Mouse (Mus musculus) retina, embryonic 14.5 days (tissue): ENCODE measurements around the gene Hsph1.

Source experiments
- DNase-seq: peaks from one replicate; pipeline ENCODE4 v3.0.0-alpha.2; 2015; ENCODE audit warnings: low spot score

The Hsph1 gene

DNA sequence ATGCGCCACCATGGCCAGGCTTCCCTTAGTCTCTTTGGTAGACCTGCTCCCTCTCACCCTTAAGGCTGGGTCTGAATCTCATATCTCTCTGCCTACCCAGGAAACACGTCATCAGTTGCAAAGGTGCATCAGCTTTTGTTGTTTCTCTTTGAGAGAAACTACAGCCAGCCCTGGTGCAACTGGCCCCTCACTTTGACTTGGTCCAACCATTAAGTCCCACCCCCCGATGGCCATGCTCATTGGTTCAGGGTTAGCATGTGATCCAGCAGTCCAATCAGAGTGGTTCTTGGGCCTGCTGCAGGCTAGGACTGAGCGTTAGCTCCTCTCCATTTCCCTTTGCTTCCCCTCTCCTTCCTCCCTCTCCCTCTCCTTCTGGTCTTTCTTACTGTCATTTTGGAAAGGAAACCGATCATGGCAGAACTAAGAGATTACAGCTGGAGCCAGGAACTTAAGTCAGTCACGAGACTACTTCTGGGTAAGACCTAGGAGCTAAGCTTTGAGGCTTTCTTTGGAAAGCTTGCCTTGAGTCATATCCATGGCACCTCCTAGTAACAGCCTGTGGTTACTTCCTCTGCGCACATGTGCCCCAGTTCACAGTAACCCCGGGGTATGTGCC is 5.2 kb upstream of the Hsph1 start:
- DNase-seq, result no peak

DNA sequence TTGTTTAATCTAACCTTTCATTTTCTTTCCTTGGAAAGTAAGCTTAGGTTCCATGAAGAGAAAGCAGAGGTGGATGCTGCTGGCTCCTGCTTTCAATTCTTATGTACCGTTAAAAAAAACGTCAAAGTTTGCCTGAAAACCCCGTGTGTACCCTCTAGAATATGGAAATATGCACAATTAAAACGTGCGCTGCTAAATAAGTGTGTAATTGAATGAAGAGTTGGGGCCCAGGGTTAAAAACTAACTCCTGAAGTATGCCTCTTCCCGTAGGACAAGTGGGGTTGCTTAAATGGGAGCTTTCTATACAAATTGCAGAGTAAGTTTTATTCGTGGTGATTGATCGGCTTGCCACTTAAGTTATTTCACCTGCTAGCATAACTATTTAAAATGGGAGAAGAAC is 1.1 kb upstream of the Hsph1 start:
- DNase-seq, result no peak

DNA sequence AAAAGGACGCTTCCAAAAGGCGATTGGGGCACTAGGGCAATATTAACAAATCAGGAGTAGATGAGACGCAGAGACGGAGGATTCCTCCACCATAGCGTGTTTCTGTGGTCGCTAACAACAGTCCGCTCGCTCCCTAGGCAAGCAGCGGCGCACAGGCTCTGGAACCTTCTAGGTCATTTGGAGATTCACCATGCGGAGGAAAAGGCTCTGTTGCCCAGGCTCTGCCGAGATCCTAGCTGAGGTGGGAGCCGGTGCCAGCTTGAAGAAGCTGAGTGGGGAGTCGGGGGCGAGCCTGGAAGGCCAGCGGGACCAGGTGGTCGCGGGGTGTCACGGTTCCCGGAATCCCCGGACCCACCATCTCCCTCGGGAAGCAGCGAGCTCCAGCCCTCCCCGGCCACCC is 620 bp downstream of the Hsph1 start:
- peak; percentile 46 for DNase-seq

DNA sequence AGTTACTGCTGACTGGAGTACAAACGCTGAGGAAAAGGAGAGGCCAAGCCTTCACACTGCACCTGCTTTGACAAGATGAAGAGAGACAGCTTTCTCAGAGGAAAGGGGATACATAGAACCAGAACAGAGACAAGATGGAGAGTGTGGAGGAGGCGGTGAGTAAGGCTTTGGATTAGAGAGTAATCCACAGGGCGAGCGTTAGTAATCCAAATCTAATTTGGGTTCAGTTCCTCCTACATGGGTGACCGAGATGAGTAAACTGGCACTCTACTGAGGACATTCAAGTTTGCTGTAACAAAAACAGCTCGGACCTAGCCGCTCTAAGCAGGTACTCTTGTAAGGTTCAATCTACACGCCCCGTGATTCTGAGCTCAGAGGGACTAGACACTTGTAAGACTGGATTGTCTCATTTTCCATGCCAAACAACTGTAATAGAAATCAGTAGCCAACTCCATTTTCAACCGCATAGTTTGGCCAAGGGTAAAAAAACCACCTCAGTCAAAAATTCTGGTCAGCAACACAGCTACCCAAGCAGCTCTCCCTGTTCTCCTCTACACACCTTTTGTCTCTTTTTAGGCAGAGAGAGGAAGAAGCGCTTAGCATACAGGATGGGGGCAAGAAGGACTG is 1.7 kb downstream of the Hsph1 start:
- no peak for DNase-seq

DNA sequence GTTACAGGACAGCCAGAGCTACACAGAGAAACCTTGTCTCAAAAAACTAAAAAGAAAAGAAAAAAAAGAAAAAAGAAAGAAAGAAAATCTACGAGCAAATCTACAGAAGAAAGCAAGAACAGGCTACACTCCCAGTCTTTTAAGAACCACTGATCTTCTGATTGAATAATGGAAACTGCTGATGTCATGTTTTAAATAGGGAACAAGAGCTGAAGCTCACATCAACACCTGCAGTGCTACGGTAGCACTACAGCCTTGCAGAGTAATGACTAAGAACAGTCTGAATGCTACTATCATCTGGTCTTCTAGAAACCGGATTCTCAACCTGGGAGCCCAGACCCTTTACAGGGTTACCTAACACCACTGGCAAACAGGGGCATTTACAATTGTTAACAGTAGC is 10.6 kb downstream of the Hsph1 start:
- no peak for DNase-seq

DNA sequence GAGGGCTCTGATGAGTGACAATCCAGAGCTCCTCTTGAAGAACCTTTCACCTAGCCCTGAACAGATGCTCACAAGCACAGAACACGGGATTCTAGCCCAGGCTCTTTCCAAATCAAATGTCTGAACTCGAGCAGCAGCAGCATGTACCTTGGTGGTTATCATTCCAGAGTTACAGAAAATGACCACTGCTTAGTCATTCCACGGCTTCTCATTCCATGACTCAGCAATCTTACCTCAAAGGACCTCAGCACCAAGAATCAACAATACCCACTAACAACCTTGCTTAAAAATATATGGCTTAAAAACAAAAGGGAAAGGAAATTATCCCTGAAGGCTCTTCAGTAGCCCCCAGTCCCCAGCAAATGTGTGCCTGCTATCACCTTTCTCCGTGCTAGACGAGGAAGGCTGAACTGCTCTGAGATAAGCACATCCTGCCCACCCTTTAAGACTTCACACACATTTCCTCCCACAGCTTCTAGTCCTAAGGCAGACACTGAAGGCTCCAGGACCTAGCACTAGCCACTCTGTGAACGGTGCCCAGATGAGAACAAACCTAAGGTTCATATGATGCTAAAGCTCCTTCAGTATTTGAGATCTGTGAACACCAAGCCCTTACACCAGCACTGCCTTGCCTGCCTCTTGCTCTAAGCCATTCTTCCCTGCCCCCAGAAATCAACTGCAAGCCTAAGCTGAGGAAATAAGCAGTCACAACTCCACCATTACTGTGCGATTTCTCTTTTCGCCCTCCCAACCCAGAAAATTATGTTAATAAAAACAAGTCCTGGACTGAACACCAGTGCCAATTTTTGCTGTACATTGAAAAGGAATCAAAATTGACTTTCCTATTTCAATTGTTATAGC is 12.1 kb downstream of the Hsph1 start:
- DNase-seq, result no peak

DNA sequence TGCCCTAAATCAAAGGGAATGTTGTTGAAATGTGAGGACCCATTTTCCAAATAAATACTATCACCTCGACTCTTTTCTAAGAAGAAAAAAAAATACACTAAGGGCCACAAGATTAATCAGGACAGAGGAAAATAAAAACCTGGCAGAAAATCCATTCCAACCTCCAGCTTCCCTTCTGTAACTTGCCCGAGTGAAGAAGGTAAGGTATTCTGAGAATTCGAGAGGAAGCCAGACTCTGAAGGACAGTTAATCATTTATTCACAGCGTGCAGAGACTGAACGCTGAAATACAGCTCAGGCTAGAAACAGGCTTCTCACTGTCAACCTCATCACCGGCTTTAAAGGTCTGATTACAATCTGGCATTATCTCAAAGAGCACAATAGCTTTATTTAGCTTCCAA is 13.5 kb downstream of the Hsph1 start:
- no peak for DNase-seq

DNA sequence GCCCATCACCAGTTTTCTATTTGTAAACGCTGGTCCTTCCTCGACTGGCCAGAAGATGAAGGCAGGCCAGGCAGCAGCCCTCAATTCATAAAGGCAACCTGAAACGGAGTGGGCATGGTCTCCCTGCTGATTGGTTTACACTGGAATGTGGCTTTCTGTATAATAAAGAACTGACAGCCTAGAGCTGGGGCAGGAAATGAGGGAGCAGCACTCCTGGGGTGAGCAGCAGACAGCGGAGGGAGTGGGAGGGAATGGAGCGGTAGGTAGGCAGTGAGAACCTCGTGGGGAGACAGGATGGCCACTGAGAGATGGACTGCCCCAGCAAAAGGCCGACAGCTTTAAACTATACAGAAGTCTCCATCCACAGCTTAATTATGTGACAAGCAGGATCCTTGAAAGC is 14.0 kb downstream of the Hsph1 start:
- no peak for DNase-seq

DNA sequence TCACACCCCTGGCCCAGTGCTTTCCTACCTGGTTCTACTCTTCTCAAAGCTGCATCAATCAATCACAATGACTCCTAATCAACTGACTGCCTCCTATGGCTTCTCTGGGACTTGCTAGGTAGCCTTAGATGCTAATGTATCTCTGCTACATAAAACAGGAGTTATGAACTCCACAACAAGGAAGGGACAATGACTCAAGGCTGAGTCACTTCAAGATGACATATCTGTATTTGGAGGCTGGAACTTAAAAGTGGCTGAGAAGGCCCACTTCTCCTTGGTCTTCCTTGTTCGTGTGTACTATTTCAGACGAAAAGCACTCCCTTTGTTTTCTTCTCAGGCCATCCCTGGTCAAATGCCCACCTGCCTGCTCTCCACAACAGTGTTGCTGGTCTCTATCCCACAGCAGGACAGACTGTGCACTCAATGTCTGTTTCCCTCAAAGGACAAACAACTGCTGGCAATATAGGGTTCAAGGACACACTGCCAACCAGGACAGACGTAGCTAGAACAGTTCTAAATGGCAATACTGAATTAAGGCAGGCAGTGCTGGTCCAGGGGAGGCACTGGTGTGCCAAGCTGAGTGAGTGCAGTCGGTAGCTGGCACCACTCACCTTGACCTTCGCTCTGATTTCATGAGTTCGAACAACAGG is 18.3 kb downstream of the Hsph1 start:
- no peak for DNase-seq

DNA sequence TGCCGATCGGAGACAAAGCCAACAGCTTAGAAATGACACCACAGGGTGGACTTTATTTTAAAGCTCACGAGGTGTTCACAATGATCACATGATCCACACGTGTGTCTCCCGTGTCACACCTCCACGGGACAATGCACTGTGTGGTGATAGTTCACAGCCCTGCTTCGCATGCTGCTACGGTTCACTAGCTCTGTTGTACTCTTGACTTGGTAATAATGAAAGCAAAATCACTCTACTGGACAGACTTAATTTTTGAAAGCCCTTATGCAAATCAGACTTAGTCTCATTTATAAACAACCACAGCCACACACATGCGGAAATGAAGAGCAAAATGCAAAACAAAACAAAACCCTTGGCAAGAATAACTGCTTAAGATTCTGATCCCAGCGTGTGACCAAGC is 19.4 kb downstream of the Hsph1 start:
- no peak for DNase-seq

DNA sequence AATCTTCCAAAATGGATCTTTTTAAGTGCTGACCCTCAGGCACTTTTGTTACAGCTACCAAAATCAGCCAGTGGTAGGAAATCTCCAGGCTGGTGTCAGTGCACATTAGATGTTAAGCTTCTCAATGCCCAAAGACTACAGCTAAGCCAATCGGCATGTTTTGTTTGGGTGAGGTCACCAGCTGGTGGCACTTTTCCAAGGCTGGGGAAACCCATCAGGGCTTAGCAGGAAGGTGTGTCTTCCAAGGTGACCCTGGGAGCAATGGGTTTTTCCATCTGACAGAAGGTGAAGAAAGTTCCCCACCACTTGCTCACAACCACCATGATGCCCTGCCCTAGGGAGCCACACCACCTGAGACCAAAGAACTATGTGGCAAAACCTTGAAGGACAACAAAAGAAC is 20.0 kb downstream of the Hsph1 start:
- DNase-seq, result no peak

DNA sequence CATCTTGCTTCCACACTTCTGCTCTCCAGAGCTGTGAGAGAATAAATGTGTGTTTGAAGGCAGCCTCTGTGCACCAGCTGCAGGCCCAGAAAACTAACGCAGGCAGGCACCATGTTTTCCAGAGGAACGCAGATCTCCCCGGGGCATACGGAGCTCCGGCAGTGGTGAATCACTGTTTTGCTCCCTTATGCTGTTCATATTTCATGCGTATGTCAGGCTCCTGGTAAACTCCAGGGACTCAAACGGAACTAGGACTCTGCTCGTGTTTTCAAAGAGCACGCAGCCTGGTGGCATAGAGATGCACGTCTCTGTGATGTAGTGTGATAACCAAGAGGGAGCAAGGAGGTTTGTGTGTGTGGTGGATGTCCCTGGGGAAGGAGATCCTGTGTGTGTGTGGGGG is 23.4 kb downstream of the Hsph1 start:
- peak; percentile 10 for DNase-seq

DNA sequence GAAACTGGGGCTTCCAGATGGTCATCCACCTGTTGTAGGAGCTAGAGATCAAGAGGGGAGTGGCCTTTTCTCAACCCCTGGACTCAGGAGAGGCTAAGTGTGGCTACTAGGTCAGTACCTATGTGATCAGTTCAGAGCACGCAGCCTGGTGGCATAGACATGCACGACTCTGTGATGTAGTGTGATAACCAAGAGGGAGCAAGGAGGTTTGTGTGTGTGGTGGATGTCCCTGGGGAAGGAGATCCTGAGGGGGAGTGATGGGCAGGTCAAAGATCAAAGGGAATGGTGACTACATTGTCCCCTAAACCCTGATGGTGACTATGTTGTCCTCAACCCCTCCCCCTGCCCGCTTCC is 24.0 kb downstream of the Hsph1 start:
- no peak for DNase-seq

DNA sequence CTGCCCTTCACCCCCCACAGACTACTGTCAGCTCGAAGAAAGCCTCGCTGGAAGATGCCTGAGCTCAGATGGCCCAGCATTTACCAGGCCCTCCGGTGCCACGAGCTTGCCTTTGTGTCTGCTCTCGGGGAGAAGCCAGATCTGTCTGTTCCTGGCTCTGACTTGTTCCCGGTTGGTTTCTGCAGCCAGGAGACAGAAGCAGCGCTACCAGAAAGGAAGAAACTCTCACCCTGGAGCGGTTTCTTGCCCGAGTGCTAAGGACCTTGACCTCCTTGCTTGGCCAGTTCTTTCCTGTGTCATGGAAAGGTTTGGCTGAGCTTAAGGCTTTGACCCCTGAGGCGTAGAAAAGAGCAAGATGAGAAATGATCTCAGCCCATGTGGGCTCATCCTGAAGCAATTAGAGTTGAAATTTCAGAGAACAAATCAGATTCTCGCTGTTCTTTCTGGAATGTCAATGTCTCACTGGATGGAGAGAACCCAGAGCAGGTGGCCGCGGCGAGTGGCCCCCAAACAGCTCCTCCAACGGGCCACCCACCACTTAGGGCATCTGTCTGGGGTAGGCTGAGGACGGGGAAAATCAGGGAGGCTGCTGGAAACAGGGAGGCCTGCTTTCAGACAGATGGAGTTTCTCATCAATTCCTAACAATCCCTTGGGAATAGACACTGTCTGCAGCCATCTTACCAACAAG is 24.6 kb downstream of the Hsph1 start:
- DNase-seq, result peak; percentile 66

DNA sequence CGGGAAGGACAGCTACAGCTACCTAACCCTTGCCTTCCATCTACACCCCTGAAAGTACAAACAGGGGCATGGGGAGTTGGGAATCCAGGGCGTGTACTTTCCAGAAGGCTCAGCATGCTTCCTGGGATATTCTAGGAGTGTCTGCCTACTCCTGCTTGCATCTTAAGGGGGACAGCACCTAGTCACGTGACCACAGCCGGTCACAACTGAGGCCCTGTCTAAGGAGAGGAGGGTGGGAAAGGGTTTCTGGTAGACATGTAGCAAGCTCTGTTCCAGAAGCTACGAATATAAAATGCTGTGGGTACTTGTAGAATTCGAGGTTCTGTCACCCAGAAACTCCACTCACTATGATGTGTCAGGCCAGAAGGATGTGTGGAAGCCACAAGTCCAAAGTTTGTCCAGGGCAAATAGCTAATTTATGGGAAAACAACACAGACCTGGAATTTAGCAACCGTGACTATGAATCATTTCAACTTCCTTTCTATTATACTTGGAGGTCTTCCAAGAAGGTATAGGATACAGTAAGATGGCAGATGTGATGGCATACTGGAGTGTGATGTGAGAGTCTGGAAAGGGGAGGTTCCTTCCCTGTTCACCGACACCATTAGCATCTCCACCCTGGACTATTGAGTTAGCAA is 29.0 kb downstream of the Hsph1 start:
- DNase-seq, result no peak

DNA sequence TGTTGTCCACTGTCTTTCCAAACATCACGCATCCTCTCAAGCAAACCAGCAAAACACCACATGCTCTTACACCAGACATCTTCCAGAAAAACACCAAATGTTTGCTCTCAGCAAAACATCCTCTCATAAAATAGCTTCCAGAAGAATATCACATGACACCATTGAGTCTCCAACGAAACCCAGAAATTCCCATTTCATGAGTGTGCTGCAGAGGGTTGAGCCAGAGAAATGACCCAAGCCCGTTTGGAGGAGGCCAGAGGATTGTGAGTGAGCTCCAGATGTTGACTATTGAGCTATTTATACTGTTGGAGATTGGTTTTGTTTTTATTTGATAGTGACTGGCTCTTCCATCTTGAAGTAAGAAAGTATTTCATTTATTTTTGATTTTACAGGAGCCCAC is 32.9 kb downstream of the Hsph1 start:
- no peak for DNase-seq

DNA sequence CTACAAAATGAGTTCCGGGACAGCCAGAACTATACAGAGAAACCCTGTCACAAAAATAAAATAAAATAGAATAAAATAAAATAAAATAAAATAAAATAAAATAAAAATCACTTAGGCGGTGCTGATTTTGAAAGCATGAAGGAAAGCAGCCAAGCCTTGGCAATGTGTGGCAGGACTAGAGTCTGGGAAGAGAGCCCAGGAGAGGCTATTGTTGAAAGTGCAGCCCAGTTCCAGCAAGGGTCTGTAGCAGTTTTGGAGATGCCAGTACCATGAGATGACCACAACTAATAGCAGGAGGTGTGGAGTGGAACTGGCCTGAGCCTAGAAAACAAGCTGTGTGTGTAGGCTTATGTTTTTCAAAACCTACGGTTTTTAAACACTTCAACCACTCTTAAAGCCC is 34.2 kb downstream of the Hsph1 start:
- DNase-seq, result no peak

DNA sequence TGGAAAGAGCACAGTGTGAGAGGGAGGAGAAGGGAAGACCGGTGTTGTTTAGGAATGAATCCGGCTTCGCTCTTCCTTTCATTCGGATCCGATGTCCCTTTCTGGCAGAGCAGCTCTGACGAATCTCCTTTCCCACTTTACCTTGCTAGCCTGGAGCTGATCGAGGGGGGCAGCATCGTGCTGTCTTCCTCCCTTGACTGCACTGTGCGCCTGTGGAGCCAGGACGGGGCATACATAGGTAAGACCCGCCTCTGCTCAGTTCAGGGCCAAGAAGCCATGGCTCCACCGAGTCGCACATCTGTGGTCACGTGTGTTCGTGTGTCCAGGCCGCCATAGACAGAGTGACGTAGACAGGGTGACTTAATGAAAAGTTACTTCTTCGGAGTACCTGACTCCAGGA is 38.8 kb downstream of the Hsph1 start:
- DNase-seq, result no peak

DNA sequence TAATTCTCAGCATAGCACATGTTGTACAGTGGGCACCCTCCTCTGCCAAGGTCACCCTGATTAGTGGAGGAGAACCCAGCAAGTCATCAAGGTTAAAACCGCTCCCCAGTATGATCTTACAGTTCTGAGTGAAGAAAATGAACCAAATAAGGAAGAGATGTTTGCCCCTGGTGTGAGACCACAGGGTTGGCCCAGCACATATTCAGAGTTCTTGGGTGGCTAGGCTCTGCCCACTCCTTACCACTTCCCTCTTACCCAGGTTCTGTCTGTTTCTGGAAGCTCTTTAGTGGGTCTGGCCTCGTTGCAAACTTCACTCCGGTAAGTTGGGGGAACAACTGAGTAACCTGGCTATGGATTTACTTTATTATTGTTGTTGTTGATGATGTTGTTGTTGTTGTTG is 42.0 kb downstream of the Hsph1 start:
- no peak for DNase-seq

DNA sequence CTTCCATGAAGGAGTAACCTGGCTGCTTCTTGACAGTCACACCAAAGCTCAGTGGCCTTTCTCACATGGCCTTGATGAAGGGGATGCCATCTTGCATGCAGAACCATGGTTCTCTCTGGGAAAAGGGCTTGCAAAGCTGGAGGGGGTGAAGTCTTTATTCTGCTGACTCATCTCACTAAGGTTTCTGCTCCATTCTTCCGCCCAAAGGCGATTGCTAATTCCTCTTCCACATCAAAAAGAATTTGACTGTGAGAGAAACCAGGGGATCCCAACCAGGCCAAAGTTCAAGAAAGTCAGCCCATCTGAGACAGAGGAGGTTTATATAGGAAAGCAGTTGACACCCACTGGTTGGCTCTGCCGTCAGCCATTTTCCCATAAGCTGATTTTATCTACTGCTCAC is 46.2 kb downstream of the Hsph1 start:
- DNase-seq, result no peak

DNA sequence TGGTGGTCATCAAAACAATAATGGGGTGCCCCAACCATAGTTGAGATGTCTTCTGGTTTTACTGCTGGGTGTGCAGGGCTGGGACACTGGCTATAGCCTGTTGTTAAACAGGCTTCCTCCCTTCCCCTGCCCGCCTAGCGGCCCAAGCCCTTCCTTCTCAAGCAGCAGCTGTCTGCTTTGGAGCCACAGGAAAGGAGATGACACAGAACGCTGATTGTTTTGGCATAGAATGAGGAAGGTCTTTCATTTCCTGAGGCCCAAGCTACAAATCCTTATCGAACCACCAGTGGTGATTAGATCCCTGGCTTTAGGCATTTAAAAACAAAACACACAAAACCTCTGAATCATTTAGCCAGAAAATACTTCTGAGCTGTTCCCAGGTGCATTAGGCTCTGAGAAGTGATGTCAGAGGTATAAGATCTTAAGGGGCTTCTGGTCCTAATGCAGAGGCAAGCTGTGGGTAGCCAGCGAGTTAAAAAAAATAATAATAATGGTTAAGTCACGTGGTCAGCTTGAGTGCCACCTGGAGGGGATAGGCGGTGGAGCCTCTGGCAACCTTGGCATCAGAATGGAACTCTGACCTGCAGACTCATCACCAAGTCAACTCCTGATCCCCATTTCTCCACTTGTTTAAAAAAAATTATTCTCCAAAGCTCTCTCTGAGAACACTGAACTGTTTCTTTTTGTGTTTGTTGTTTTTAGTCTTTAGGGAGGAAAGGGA is 47.2 kb downstream of the Hsph1 start:
- no peak for DNase-seq
